In the genomic region with DNA sequence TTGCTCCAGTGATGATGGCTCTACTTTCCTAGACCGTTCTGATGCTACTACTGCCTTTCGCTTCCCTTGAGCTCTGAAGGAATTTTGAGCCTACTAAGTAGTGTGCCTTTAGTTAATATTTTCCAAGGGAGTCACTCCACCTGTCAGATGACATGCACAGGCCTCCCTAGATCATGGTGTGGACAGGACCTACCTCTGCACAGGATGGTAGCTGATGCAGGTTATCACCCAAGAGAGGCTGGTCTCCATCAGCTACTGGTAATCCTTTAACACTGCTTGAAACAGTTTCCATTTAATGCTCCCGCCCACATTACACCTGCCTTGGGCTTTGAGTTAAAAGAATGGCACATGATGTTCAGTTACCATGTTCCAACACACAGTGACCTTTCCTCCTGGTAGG, we compare ENCODE assay signal across 18 mouse cellular contexts.
"Had no signal": no experiment of that assay in that cellular context is flagged by ENCODE, and none has a peak within 500 bp of the region (broad histone marks: within the 10 kb centered on the region; RNA-seq: fewer than 3 reads in every experiment).

No protein-coding gene starts in this region.

- H3K36me3 ChIP-seq: liver, embryonic 15.5 days; midbrain, embryonic 12.5 days; neural tube, embryonic 12.5 days had no signal

- ATAC-seq: liver, postnatal 0 days; lung, postnatal 0 days had no signal

- H3K4me2 ChIP-seq: liver, embryonic 15.5 days; lung, embryonic 15.5 days; midbrain, embryonic 12.5 days; neural tube, embryonic 12.5 days had no signal

- H3K4me1 ChIP-seq: liver, embryonic 15.5 days; lung, embryonic 15.5 days; megakaryocyte, embryonic 14.5 days; neural tube, embryonic 12.5 days had no signal

- DNase-seq: liver, postnatal 0 days; lung, adult 2 months; lung, postnatal 14 days; lung, postnatal 36 days; midbrain, embryonic 14.5 days; right cerebral cortex, postnatal 25 days; right cerebral cortex, postnatal 4 days; spleen, adult 18-20 months; thymus, adult 2 months; thymus, postnatal 25 days; thymus, postnatal 4 days had no signal

- H3K4me3 ChIP-seq: liver, embryonic 15.5 days; lung, embryonic 15.5 days; megakaryocyte, embryonic 14.5 days; midbrain, embryonic 12.5 days; neural tube, embryonic 12.5 days had no signal

- H3K27me3 ChIP-seq: liver, embryonic 15.5 days; lung, embryonic 15.5 days; megakaryocyte, embryonic 14.5 days; midbrain, embryonic 12.5 days; neural tube, embryonic 12.5 days had no signal

- H3K9me3 ChIP-seq: liver, embryonic 15.5 days; lung, embryonic 15.5 days; midbrain, embryonic 12.5 days; neural tube, embryonic 12.5 days had no signal

- H3K9ac ChIP-seq: liver, embryonic 15.5 days; liver, postnatal 0 days; lung, embryonic 15.5 days; midbrain, embryonic 12.5 days; neural tube, embryonic 12.5 days had no signal

- H3K27ac ChIP-seq: liver, embryonic 15.5 days; lung, embryonic 15.5 days; macrophage; midbrain, embryonic 12.5 days; neural tube, embryonic 12.5 days had no signal
